Mouse (Mus musculus): ENCODE results near the gene Ece1.

Gene Ece1

DNA sequence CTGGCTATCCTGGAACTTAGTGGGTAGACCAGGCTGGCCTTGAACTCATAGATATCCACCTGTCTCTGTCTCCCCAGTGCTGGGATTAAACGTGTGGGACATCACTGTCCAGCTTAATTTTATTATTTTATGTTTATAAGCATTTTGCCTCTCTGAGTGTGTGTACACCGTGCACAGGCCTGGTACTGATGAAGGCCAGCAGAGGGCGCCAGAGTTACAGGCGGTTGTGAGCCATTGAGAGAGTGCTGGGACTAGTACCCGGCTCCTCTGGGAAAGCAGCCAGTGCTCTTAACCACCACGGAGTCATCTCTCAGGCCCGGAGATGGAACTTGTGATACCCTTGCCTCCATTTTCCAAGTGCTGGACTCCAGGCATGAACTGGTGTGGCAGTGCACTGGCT, 4.9 kb upstream of the Ece1 start:
- DNase-seq (ENCODE audit: low spot score): peak; percentile 47

DNA sequence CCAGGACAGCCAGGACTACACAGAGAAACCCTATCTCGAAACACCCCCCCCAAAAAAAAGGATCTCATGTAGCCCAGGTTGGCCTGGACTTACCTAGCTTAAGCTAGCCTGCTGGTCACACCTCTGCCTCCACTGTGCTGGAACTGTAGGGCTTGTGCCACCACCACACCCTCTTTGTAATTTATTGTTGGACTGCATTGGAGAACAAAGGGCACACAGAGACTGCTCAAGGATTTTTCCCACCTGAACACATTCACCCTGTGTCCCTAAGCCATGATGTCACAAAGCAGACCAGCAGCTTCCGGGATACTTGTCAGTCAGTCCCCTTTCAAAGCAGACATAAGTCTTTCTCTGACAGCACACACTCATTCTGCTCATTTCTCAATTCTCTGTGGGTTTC, 3.7 kb upstream of the Ece1 start:
- no peak for DNase-seq (ENCODE audit: low spot score)

DNA sequence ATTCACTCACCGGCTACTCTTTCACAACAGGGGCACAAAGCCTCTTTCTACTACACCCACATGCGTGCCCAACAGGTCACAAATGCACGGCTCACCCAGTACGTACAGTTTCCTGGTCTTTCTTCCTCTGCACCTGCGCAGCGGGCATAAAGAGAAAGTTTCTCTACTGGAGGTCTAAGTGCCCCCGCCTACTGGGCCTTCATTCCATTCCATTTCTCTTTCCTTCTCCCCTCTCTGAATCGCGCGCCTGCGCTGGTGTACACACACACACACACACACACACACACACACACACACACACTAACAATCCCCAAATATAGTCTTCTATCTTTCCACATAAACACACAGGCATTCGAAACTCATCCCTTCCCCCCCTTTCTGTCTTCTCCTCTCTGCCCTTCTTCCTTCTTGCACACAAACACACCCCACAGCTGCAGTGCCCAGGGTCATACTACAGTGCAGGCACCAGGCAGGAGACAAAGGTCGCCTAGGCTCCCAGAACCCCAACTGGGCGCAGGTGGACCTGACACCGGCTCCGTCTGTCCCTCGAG, 501 bp upstream of the Ece1 start:
- DNase-seq (ENCODE audit: low spot score): peak; percentile 85

DNA sequence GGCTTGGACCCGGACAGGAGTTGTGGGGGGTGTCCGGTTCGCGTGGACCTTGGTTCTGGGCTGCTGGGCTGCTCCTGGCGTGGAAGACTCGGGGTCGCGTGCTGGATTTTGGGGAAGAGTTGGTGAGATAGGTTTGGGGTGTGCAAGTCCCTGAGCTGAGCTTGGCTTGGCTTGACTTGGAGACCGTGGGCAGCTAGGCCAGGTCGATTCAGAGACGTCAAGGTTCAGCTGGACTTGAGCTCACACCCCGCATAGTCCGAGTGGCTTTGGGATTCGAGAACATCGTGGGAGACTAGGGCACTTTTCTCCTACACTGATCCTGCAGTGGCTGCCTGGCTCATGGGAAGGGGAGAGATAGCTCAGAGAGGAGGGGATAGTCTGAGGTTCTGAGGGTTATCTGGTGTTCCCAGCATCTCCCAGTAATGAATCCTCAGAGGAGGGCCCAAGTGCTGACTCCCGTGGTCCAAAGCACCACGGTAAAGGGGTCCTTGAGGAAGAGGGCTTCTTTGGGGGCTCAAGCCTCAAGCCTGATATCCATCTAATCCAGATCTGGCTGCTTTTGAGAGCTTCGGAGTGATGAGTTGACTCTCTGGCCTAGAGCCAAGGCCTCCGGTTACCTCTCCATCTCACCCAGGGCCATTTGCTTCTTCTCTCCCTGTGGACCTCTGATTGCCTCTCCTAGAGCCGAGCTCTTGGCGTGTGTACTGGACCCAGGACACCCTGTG, 641 bp downstream of the Ece1 start:
- no peak for DNase-seq (ENCODE audit: low spot score)

DNA sequence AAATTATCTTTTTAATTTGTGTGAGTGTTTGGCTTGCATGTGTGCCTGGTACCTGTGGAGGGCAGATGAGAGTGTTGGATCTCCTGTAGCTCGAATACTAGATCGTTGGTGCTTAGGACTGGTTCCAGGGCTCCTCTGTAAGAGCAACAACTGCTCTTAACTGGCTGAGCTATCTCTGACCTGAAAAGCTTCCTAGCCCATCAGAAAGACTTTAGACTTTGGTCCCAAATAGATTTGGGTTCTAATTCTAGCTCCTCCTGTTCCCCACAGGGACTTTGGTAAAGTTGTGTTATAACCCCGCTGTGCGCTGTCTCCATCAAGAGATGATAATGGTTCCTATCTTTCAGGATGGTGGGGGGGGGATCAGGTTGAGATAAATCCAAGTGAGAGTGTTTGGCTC, 2.0 kb downstream of the Ece1 start:
- DNase-seq (ENCODE audit: low spot score): no peak

DNA sequence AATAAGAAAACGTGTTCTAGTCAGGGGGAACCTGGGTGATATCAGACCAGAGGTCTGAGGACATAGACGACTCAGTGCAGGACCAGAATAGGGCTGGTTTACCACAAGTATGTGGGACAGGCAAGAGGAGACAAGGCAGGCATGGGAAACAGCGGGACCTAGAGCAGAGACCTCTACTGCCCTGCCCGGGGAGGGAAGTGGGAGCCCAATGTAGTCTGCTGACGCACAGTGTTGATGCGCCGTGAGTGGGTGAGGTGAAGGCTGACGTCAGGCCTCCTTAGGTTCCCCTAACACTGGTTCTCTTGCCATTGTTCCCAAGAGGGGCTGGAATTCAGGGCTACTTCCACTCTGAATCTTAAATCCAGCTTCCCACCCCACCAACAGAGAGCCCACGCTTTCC, 2.7 kb downstream of the Ece1 start:
- DNase-seq (ENCODE audit: low spot score): no peak

DNA sequence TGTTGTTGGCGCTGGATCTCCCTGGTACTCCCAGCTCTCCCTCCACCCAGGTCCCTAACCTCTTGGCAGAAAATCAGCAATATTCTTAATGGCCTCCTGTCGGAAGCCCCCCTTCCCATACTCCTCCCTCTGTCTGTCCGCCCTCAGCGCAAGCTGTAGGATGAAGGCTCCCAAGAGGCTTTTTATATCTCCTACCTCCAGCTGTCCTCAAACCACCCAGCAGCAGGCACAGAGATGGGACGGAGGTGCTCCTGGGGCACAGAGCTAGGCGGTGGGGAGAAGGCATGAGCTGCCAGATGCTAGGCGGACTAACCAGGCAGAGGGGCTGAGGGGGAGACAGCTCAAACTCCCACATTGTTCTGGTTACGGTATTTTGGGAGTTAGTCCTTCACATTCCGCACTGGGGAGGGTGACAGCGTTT, 3.2 kb downstream of the Ece1 start:
- DNase-seq (ENCODE audit: low spot score): no peak

DNA sequence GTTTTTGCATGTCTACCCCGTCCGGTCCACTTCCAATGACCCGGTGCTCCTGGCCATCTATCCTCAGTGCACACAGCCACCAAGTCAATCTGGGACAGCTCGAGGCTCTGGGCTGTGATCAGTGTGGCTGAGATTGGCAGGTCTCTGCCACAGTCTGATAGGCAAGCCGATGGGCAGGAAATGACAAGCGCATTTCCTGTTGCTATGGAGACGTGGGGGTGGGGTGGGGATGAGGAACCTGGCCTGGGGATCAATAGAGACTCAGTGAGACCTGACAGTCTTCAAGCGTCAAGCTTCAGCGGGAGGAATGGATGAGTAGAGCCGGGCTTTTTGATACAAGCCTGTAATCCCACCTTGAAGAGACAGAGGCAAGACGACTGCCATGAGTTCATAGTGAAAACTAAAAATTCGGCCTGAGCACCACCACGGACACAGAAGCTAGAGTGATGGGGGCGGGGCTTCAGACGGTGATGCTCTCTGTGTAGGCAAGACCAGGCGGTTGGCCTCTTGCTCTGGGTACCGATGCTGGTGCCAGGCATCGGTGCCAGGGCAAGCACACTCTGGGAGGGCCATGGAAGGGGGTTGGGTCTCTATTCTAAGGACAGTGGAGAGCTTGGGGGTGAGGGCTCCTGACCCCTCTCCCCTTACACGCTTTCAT, 4.3 kb downstream of the Ece1 start:
- no peak for DNase-seq (ENCODE audit: low spot score)

DNA sequence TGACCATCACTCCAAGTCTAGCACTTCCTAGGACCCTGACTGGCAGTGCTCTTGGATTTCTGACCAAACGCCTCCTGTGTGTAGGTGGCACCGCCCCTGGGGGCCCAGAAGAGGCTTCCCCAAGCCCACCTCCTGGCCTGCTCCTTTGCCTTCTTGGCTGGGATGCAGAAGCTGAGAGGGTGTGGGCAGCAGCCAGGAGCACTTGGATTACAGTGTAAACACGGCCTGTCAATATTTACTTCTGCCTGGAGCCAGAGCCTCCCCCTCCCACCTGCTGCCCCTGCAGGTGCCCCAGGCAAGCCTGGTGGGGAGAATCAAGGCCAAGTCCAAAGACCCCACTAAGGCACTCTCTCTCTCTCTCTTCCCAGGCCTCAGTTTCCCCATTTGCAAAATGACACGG, 5.2 kb downstream of the Ece1 start:
- DNase-seq (ENCODE audit: low spot score): no peak

DNA sequence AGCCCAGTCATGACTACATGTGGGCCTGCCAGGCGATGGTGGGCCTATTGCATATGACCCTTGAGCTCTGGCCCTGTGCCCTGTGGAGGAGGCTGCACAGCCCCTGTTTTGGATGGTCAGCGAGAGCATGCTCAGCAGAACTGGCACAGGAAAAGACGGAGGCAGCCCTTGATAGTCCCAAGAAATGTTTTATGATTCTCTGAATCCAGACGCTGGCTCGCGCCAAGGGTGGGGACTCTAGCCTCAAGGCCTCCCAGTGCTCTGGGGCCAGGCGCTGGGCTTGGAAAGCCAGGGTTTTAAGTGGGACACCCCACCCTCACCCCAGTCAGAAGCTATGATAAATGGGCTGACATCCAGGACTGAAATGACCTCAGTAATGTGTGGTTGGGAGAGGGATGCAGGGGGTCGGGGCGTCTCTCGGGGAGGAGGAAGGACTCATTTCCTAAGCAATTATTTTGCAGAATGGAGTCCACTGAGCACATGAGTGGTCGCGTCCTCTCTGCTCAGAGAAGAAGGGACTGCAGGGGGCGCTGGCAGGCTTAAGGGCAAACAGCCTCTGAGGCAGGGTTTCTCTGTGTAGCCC, 5.7 kb downstream of the Ece1 start:
- no peak for DNase-seq (ENCODE audit: low spot score)

DNA sequence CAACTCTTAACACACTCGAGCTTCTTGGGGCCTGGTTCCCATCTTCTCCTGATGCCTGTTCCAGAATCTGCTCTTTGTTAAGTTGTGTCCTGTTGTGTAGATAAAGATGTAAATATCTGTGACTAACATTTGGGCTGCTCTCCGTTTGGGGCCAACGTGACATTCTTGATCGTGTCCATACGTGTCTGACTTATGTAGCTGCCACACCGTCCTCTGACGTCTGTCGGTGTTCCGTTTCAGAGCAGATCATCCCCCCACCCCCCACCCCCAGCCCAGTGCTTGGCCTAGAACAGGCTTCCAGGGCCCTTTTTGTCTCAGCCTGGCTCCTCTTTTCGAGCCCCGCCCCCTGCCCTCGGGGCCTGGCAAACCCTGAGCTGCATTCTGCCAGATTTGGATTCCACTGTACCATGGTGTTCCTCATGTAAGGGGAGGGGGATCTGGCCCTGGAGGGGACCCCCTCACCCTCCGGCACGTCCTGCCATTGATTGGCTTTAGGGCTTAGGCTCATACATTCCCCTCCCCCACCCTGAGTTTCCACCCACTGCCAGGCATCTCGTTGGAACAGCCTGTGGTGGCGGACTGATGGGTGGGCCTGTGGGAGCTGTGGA, 7.7 kb downstream of the Ece1 start:
- no peak for DNase-seq (ENCODE audit: low spot score)

DNA sequence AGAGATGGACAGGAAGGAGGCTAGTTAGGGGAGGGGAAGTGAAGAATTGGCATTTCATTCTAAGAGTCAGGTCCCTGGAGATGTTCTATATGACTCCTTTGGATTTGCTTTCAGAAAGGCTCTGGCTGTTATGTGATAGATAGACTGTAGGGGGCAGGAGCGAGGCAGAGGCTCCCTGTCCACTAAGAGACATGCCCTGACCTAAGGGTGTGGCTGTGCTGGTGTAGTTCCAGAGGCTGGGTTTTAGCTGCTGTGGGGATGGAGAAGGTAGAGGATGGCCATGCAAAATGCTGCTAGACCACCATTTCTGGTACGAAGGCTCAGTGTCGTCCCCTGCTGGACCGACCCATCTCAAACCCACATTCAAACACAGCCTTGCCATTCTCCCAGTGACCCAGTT, 8.9 kb downstream of the Ece1 start:
- DNase-seq (ENCODE audit: low spot score): peak; percentile 29

DNA sequence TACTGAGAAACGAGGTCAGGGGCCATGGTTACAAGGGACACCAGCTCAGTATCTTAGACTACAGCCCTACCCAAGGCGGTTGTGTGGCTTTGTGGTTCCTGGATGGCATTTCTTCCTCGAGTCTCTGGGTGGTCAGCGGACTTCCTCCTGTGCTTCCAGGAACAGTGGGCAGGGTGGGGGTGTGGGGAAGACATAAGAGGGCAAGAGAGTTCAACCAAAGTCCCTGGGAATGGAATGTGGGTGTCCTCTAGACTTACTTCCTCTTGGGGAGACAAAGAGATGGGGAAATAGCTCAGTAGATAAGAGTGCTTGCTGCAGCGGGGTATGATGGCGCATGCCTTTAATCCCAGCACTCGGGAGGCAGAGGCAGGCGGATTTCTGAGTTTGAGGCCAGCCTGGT, 9.4 kb downstream of the Ece1 start:
- peak; percentile 42 for DNase-seq (ENCODE audit: low spot score)

DNA sequence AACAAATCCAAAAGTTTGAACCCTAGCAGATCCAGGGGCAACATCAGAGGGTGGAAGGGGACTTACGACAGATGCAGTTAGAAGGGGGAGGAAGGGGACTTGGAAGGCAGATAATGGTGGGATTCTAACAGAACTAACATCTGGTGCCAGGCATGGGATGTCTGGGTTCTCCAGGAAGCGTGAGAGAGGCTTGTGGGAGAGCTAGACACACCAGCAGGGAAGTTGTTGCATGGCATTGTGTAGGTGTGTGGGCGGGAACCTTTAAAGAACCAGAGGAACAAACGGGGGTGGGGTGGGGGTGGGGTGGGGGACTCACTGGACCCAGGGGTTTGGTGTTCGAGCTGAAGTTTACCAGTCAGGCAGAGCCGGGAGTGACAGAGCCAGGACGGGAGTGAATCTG, 12.3 kb downstream of the Ece1 start:
- DNase-seq (ENCODE audit: low spot score): no peak

DNA sequence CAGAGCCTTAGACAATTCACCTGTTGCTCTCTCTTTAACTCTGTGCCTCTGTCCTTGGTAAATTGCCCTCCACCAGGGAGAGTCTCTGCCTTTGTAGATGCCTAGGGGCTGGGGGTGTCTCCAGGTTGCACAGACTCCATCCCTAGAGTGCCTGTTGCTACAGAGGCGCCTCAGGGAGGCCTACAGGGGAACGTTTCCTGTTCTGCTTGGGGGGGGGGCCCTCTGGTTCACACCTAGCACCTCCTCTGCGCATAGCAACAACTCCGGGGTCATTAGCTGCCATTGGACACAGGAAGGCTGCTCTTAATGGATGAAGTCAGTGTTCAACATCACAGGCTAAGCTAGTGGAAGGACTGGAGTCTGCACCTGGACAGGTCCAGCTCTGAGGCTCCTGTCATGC, 12.8 kb downstream of the Ece1 start:
- no peak for DNase-seq (ENCODE audit: low spot score)

DNA sequence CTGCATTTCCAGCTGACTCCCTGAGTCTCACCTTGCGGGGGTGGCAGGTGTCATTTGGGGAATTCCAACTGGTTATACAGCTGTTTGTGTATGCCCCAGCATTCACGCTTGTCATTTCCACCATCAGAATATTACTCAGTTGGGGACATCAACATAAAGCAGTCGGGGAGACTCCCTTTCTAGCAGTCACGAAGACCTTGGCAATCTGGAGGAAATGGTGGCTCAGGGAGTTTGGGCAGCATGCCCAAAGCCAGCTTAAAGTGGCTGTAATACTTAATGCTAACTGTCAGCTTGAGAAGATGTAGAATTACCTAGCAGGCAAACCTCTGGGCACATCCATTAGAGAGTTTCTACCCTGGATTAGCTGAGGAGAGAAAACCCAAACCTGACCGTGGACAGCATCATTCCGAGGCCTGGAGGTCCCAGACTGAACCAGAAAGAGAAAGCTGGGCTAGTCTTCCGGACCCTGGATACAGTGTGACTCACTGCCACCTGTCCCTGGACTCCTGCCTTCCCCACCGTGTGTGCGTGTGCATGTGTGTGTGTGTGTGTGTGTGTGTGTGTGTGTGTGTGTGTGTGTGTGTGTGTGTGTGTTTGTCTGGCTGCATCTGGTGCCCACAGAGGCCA, 13.5 kb downstream of the Ece1 start:
- no peak for DNase-seq (ENCODE audit: low spot score)

DNA sequence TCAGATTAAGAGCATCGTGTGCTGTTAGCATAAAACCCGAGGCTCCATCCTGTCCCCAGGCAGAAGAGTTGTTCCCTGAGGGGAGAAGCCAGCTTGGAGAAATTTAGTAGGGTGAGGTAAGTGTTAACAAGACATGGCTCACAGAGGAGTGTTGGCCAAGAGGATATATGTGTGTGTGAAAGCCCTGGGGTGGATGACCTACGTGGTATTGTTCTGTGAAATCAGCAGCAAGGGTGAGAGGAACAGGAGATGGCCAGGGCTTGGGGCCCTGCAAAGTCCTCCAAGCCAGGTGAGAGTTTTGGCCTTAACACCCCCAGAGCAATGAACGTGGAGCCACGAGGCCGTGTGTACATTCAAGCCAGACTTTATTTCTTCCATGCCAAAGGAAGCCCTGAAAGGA, 14.8 kb downstream of the Ece1 start:
- no peak for DNase-seq (ENCODE audit: low spot score)

DNA sequence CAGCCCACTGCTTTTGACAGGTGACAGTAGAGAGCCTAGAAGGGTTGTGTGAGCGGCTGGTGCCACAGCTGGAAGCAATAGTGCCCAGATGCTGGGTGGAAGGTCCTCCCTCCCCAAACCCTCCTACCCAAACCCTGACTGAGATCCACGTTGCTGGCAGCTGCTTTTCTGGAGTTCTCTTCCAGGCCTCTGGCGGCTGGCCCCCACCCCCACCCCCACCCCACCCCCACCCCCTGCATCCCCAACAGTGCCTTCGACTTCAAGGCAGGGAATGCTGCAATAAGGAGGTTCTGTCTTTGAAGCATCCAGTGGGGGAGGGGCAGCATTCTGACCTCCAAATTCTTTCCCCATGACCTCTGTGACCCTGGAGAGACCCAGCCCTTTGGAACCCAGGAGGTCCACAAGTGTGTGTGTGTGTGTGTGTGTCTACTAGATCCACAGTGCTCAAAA, 15.4 kb downstream of the Ece1 start:
- no peak for DNase-seq (ENCODE audit: low spot score)

DNA sequence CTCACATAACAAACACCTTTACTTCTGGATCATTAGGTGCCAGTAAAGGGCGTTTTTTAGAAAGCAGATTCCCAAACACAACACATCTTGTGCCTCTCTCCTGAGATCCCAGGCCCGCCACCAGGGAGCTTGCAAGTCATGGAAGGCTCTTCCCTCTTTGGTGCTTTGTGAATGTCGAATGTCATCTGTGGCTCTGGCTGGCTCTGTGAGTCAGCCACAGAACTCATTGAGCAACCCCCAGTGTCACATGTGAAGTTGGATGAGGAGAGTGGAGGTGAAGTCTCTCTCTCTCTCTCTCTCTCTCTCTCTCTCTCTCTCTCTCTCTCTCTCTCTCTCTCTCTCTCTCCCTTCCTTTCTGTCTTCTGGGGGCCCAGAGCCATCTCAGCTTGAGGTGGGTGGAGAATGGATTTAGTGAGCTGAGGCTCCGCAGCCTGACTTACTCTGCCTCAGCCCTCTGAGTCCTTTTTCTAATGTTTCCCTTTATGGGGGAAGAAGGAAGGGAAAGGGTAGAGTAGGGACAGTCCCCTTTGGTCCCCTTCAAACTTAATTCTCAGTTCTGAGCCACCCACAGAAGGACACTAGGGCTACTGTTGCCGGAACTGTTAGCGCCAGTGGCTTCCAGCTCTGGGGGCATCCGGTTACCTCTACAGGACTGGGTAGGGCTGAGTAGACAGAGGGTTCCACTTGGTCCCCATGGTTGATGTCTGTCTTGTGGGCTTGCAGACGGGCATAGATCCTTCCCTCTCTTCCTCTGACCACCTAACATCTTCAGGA, 17.5 kb downstream of the Ece1 start:
- peak; percentile 59 for DNase-seq (ENCODE audit: low spot score)

DNA sequence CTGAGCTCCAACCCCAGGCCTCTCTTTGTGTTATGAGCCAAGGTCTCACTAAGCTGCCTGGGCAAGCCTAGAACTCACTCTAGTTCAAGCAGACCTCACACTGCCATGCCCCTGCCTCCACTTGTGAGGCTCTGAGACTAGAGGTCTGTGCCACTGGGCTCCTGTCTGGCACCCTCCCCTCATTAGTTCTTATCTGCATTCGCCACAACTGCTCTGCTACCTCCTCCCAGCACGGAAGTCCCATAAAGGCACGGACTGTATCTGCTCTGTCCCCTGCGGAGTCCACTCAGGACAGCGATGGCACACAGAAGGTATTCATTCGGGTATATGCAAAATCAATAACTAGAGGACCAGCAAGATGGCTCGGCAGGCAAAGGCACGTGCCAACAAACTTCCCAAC, 19.4 kb downstream of the Ece1 start:
- no peak for DNase-seq (ENCODE audit: low spot score)

DNA sequence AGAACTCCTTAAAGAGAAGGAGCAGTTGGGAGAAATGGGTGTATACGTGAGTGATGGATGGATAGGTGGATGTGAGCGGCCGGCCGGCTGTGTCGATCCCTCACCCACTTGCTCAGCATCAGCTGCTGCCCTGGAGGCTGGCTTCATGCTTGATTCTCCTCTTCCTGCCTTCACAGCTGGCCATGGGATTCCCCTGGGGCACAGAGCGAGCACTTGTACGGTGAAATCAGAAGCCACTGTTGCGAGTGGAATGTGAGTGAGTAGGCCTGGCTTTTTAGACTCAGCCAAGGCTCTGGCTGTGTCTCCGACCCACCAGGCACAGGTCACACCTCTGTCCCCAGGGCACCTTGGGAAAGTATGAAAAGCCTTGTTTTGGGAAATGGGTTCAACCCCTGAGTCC, 20.6 kb downstream of the Ece1 start:
- peak; percentile 61 for DNase-seq (ENCODE audit: low spot score)

Data from adipocyte (in vitro differentiated cells).